Mouse (Mus musculus) kidney, adult 2 months (tissue): ENCODE measurements around the gene Asap3. TPM values are rescaled to one million over a fixed set of nuclear protein-coding genes. Genes with fewer than 3 reads are reported as not detected.

ENCODE experiments used
- DNase-seq: peaks from one replicate; pipeline ENCODE4 v3.0.0; 2021
- H3K27ac ChIP-seq: fragments of 200-500 bp; 2 replicates; pipeline ENCODE4 v1.5.1; 2012; ENCODE audit warnings: low read depth, low read length, control low read depth, inconsistent platforms; ENCODE audit not compliant: insufficient read depth
- H3K27me3 ChIP-seq: fragments of 200-500 bp; replicated peaks from 2 replicates; pipeline ENCODE4 v1.6.1; 2012; ENCODE audit warnings: mild to moderate bottlenecking, moderate library complexity, low read length, inconsistent platforms; ENCODE audit not compliant: control insufficient read depth, insufficient read depth
- H3K36me3 ChIP-seq: fragments of 200-500 bp; 2 replicates; pipeline ENCODE4 v1.6.1; 2012; ENCODE audit warnings: mild to moderate bottlenecking, moderate library complexity, low read length, inconsistent platforms; ENCODE audit not compliant: control insufficient read depth, insufficient read depth
- H3K4me1 ChIP-seq: fragments of 200-500 bp; 2 replicates; pipeline ENCODE4 v1.6.1; 2011; ENCODE audit warnings: low read length; ENCODE audit not compliant: control insufficient read depth, insufficient read depth
- H3K4me3 ChIP-seq: fragments of 200-500 bp; 2 replicates; pipeline ENCODE4 v1.5.1; 2011; ENCODE audit warnings: mild to moderate bottlenecking, low read depth, low read length, control low read depth; ENCODE audit not compliant: insufficient read depth
- CTCF ChIP-seq: fragments of 200-500 bp; conservative IDR thresholded peaks from 2 replicates; pipeline ENCODE4 v1.5.1; 2011; ENCODE audit warnings: low read depth, mild to moderate bottlenecking, control low read depth, low read length, moderate library complexity, mixed read lengths; ENCODE audit not compliant: insufficient read depth, insufficient read length
- POLR2A ChIP-seq: fragments of 200-500 bp; IDR thresholded peaks from one replicate; pipeline ENCODE4 v1.6.1; 2011; ENCODE audit warnings: low read depth, low read length, control low read depth
- WGBS: fragments of 180-500 bp; shearing (Covaris S2); methylation state at CpG from one replicate; pipeline ENCODE4 v1.1.7; 2018; 5-methylcytosine and 5-hydroxymethylcytosine counted together
- polyA plus RNA-seq: library from polyadenylated mRNA; depleted of rRNA; stranded (reverse); fragments of >200 nt; gene quantifications from 2 replicates; pipeline ENCODE4 v1.2.3, GENCODE M21; 2012

Gene Asap3
- polyA plus RNA-seq, 1 experiment, result 5.7 TPM

- Histone ChIP-seq H3K4me1 (peaks cover 3% of the 10 kb centered on the region; the same call in 1 of the 2 replicates), H3K27me3 (no peaks in the 10 kb centered on the region), H3K36me3 (no peaks in the 10 kb centered on the region), H3K27ac (no peak overlapping the region), H3K4me3 (no peak overlapping the region)
- TF ChIP-seq CTCF (no peak), POLR2A (no peak)
- WGBS, result 64% methylated on average over 3 of the region's 3 CpGs
- no peak for DNase-seq
These were observed 53.8 kb downstream of the Asap3 start for GRCm38 (mm10) chr4:136259916-136260315.

- peak; percentile 88 for DNase-seq
- H3K27ac ChIP-seq, result no peak overlapping the region; the same call in 1 of the 2 replicates
These were observed 54.5 kb downstream of the Asap3 start for GRCm38 (mm10) chr4:136260491-136261180.

GRCm38 (mm10) chr4:136261912-136262311, 55.7 kb downstream of the Asap3 start:
- Histone ChIP-seq H3K4me1 (peaks cover 3% of the 10 kb centered on the region; the same call in 1 of the 2 replicates), H3K36me3 (no peaks in the 10 kb centered on the region), H3K27me3 (no peaks in the 10 kb centered on the region), H3K27ac (no peak overlapping the region), H3K4me3 (no peak overlapping the region)
- WGBS, result 47% methylated on average over 10 of the region's 10 CpGs
- TF ChIP-seq CTCF, result no peak
- no peak for TF ChIP-seq POLR2A
- peak; percentile 81 for DNase-seq

More at GRCm38 (mm10) chr4:136260491-136261180, 54.5 kb downstream of the Asap3 start:
- no peaks in the 10 kb centered on the region for H3K36me3 ChIP-seq
- H3K4me3 ChIP-seq, result no peak overlapping the region
- TF ChIP-seq CTCF (peak; percentile 80), POLR2A (no peak)
- 29% methylated on average over 10 of the region's 10 CpGs for WGBS
- no peaks in the 10 kb centered on the region for H3K27me3 ChIP-seq
- peaks cover 3% of the 10 kb centered on the region; the same call in 1 of the 2 replicates for H3K4me1 ChIP-seq

GRCm38 (mm10) chr4:136263555-136263954, 57.4 kb downstream of the Asap3 start:
- peaks cover 3% of the 10 kb centered on the region; the same call in 1 of the 2 replicates for H3K4me1 ChIP-seq
- no peak overlapping the region for H3K4me3 ChIP-seq
- TF ChIP-seq CTCF, result no peak
- DNase-seq, result no peak
- H3K27me3 ChIP-seq, result no peaks in the 10 kb centered on the region
- H3K36me3 ChIP-seq, result no peaks in the 10 kb centered on the region
- no peak overlapping the region for H3K27ac ChIP-seq
- 93% methylated on average over 4 of the region's 4 CpGs for WGBS

- Histone ChIP-seq H3K27me3 (no peaks in the 10 kb centered on the region), H3K36me3 (no peaks in the 10 kb centered on the region), H3K4me1 (no peaks in the 10 kb centered on the region), H3K27ac (no peak overlapping the region), H3K4me3 (no peak overlapping the region)
- no peak for DNase-seq
- 79% methylated on average over 9 of the region's 9 CpGs for WGBS
- TF ChIP-seq CTCF (no peak), POLR2A (no peak)
These were observed 60.7 kb downstream of the Asap3 start for GRCm38 (mm10) chr4:136266716-136267343.

- H3K36me3 ChIP-seq, result no peaks in the 10 kb centered on the region
- H3K27ac ChIP-seq, result no peak overlapping the region
- TF ChIP-seq CTCF, result no peak
- TF ChIP-seq POLR2A, result no peak
- H3K4me1 ChIP-seq, result no peaks in the 10 kb centered on the region
- H3K27me3 ChIP-seq, result no peaks in the 10 kb centered on the region
- 83% methylated on average over 1 of the region's 1 CpGs for WGBS
- no peak overlapping the region for H3K4me3 ChIP-seq
- no peak for DNase-seq
These were observed 62.7 kb downstream of the Asap3 start for GRCm38 (mm10) chr4:136268912-136269311.

- peak; percentile 57 for DNase-seq
- TF ChIP-seq CTCF, result no peak
- TF ChIP-seq POLR2A, result no peak
- no peak overlapping the region for H3K4me3 ChIP-seq
- no peaks in the 10 kb centered on the region for H3K4me1 ChIP-seq
- no peaks in the 10 kb centered on the region for H3K27me3 ChIP-seq
- 54% methylated on average over 8 of the region's 8 CpGs for WGBS
- no peak overlapping the region for H3K27ac ChIP-seq
- no peaks in the 10 kb centered on the region for H3K36me3 ChIP-seq
These were observed 64.5 kb downstream of the Asap3 start for GRCm38 (mm10) chr4:136270648-136271047.
